14 mouse cellular contexts compared by ENCODE assay signal in the genomic region with DNA sequence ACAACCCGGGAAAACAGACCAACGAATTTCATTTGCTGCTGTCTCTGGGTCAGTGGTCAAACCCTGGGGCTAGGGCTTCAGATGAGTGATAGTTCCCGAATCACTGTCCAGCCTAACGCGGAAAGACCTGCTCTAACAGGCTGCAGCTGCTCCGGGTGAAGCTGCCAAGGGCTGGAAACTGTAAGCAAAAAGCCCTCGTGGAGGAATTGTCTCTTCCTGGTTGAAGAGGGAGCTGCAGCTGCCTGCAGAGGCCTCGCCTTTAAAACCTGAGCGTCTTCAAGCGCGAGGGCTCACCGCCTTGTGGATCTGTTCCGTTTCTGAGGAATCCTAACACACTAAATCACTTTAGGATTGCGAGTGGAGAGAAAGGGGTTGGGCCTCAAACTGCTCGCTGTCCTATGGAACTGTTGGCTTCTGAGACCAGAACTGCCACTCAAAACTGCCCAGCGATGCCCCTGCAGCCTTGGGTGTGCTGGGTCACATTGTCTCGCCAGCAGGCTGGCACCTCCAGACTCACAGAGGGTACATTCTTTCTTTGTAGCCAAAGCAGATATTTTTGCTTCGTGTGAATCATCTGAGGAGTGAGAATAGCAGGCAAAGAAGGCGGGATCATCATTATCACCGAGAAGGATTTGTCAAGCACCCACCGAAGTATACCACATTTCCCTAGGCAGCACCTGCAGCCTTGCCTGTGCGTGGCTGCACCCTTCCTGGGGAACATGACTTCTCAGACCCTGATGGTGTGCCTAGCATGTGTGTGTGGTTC.
DNase-seq lines count a peak whose midpoint lies in the region; ATAC-seq lines count a peak whose summit lies in the region.
"Had no signal": no experiment of that assay in that cellular context is flagged by ENCODE, and none has a peak within 500 bp of the region (broad histone marks: within the 10 kb centered on the region; RNA-seq: fewer than 3 reads in every experiment).

No protein-coding gene starts in this region.

- H3K9me3 ChIP-seq in embryonic facial prominence, embryonic 11.5 days (replicated peaks; ENCODE audit: control insufficient read depth, low read length) = no peaks in the 10 kb centered on the region
- peaks cover 3% of the 10 kb centered on the region; the same call in 1 of the 2 replicates for H3K9me3 ChIP-seq in embryonic facial prominence, embryonic 10.5 days
- H3K9me3 ChIP-seq in heart, embryonic 16.5 days (replicated peaks; ENCODE audit: control insufficient read depth, low read length) = peaks cover 6% of the 10 kb centered on the region; the same call in 1 of the 2 replicates
- H3K9me3 ChIP-seq: forebrain, embryonic 15.5 days had no signal

- peak; percentile 25 for DNase-seq in embryonic facial prominence, embryonic 11.5 days (ENCODE audit: low spot score)
- DNase-seq in embryonic facial prominence, embryonic 10.5 days (ENCODE audit: low spot score) = no peak
- DNase-seq in left cerebral cortex, adult 11 months (ENCODE audit: low spot score) = peak; percentile 24
- DNase-seq in left cerebral cortex, postnatal 4 days = no peak
- peak; percentile 33 for DNase-seq in adipocyte (ENCODE audit: low spot score)
- DNase-seq in thymus, postnatal 36 days = no peak
- no peak for DNase-seq in layer of hippocampus, postnatal 14 days (ENCODE audit: low spot score in 2 of 2)
- DNase-seq: adrenal gland, postnatal 14 days; kidney, adult 9 months; thymus, postnatal 25 days had no signal

- no peak overlapping the region for H3K9ac ChIP-seq in embryonic facial prominence, embryonic 11.5 days (replicated peaks; ENCODE audit: low read length)
- H3K9ac ChIP-seq in heart, embryonic 16.5 days (ENCODE audit: low read length) = no peak overlapping the region
- H3K9ac ChIP-seq: forebrain, embryonic 15.5 days; liver, embryonic 14.5 days; midbrain, embryonic 13.5 days had no signal

- 64% methylated on average over 22 of the region's 22 CpGs for WGBS in embryonic facial prominence, embryonic 11.5 days
- 65% methylated on average over 22 of the region's 22 CpGs for WGBS in embryonic facial prominence, embryonic 10.5 days
- 45% methylated on average over 22 of the region's 22 CpGs for WGBS in heart, embryonic 16.5 days

- no peak overlapping the region for H3K4me3 ChIP-seq in embryonic facial prominence, embryonic 11.5 days (ENCODE audit: low read depth, low read length)
- H3K4me3 ChIP-seq in embryonic facial prominence, embryonic 10.5 days = no peak overlapping the region
- H3K4me3 ChIP-seq in heart, embryonic 16.5 days (ENCODE audit: low read length) = no peak overlapping the region
- H3K4me3 ChIP-seq: forebrain, embryonic 15.5 days; midbrain, embryonic 13.5 days had no signal

- H3K4me1 ChIP-seq in embryonic facial prominence, embryonic 11.5 days (ENCODE audit: control insufficient read depth, insufficient read depth, low read length) = no peaks in the 10 kb centered on the region
- H3K4me1 ChIP-seq in embryonic facial prominence, embryonic 10.5 days = peaks cover 8% of the 10 kb centered on the region
- H3K4me1 ChIP-seq in heart, embryonic 16.5 days (ENCODE audit: control insufficient read depth, insufficient read depth, low read length) = peaks cover 34% of the 10 kb centered on the region
- H3K4me1 ChIP-seq: forebrain, embryonic 15.5 days; midbrain, embryonic 13.5 days had no signal

- no peak for ATAC-seq in embryonic facial prominence, embryonic 11.5 days (replicated peaks; ENCODE audit: insufficient number of reproducible peaks, low FRiP score, low TSS enrichment, low read depth)
- ATAC-seq in heart, embryonic 16.5 days (replicated peaks; ENCODE audit: extremely low read depth, insufficient read depth, low FRiP score) = no peak
- ATAC-seq: forebrain, embryonic 15.5 days; midbrain, embryonic 13.5 days had no signal

- no peak overlapping the region for H3K4me2 ChIP-seq in embryonic facial prominence, embryonic 11.5 days (ENCODE audit: low read depth, low read length)
- H3K4me2 ChIP-seq in heart, embryonic 16.5 days (ENCODE audit: low read depth, low read length) = no peak overlapping the region
- H3K4me2 ChIP-seq: forebrain, embryonic 15.5 days; midbrain, embryonic 13.5 days had no signal

- no peak overlapping the region for H3K27ac ChIP-seq in embryonic facial prominence, embryonic 11.5 days (replicated peaks; ENCODE audit: low read depth, low read length)
- no peak overlapping the region for H3K27ac ChIP-seq in embryonic facial prominence, embryonic 10.5 days (replicated peaks)
- H3K27ac ChIP-seq in heart, embryonic 16.5 days (ENCODE audit: low read length) = peak overlapping the region; percentile 64
- H3K27ac ChIP-seq: forebrain, embryonic 15.5 days; liver, embryonic 14.5 days; midbrain, embryonic 13.5 days had no signal

- intact Hi-C loops in left cerebral cortex, postnatal 4 days (cut with DNase I) = no loop called here

- no peaks in the 10 kb centered on the region for H3K36me3 ChIP-seq in embryonic facial prominence, embryonic 11.5 days (replicated peaks; ENCODE audit: control insufficient read depth, insufficient read depth, low read depth, low read length)
- no peaks in the 10 kb centered on the region for H3K36me3 ChIP-seq in embryonic facial prominence, embryonic 10.5 days (replicated peaks)
- peaks cover 8% of the 10 kb centered on the region for H3K36me3 ChIP-seq in heart, embryonic 16.5 days (ENCODE audit: control insufficient read depth, insufficient read depth)
- H3K36me3 ChIP-seq: forebrain, embryonic 15.5 days; midbrain, embryonic 13.5 days had no signal

- no peaks in the 10 kb centered on the region for H3K27me3 ChIP-seq in embryonic facial prominence, embryonic 11.5 days (ENCODE audit: control insufficient read depth, insufficient read depth, low read length)
- no peaks in the 10 kb centered on the region for H3K27me3 ChIP-seq in embryonic facial prominence, embryonic 10.5 days (replicated peaks; ENCODE audit: low read depth, poor library complexity, severe bottlenecking)
- H3K27me3 ChIP-seq in heart, embryonic 16.5 days (ENCODE audit: control insufficient read depth, insufficient read depth, low read length) = no peaks in the 10 kb centered on the region
- H3K27me3 ChIP-seq: forebrain, embryonic 15.5 days; midbrain, embryonic 13.5 days had no signal

Comparison
In these comparisons a context has a peak if more than half of its experiments do, and no peak if none do; other contexts are left out.
1. DNase-seq: peak in embryonic facial prominence, embryonic 11.5 days (single experiment), left cerebral cortex, adult 11 months (single experiment) and adipocyte (single experiment); none in embryonic facial prominence, embryonic 10.5 days (single experiment), left cerebral cortex, postnatal 4 days (single experiment), thymus, postnatal 36 days (0 of 2) and layer of hippocampus, postnatal 14 days (0 of 2).